Mouse (Mus musculus): ENCODE data around the gene Gm21903.

DNA sequence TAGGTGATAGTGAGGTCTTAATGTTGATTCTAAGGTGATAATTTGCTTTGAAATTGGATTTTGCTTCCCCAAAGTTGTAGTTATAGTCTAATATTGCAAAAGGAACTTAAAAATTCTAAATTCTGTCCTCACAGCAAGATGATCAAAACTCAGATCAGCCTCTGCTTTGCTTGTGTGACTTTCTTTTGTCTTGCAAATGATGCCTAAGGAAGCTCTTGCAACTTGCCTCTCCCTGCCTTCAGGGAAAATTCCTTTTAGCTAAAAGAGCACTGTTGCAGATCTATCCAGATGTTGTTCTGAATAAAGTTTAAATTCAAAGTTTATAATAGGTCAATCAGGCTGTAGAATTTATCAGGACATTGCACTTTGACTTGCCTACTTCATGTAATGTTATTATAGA is 20.5 kb upstream of the Gm21903 start:
- TF ChIP-seq EP300 (IDR thresholded peaks at IDR 0.05; ENCODE audit: low read depth) (no peak), CTCF (IDR thresholded peaks at IDR 0.05; ENCODE audit: low read depth) (no peak)

Measured in liver, embryonic 14.5 days (tissue).